Mouse (Mus musculus) heart, adult 2 months (tissue): ENCODE measurements around the gene Hspb3. TPM values are rescaled to one million over a fixed set of nuclear protein-coding genes. Genes with fewer than 3 reads are reported as not detected.

Source experiments
- DNase-seq, 2 experiments: peaks; one replicate each; pipeline ENCODE4 v3.0.0; 2021
- H3K27ac ChIP-seq: fragments of 200-600 bp; 2 replicates; pipeline ENCODE4 v1.8.1; 2022
- H3K27me3 ChIP-seq: fragments of 200-500 bp; 2 replicates; pipeline ENCODE4 v1.6.1; 2012; ENCODE audit warnings: mild to moderate bottlenecking, low read length, inconsistent platforms, mixed read lengths; ENCODE audit not compliant: control insufficient read depth, insufficient read depth
- H3K36me3 ChIP-seq: fragments of 200-500 bp; 2 replicates; pipeline ENCODE4 v1.6.1; 2012; ENCODE audit warnings: low read length, inconsistent platforms; ENCODE audit not compliant: control insufficient read depth, insufficient read depth
- H3K4me1 ChIP-seq: fragments of 200-500 bp; 2 replicates; pipeline ENCODE4 v1.6.1; 2011; ENCODE audit warnings: low read length; ENCODE audit not compliant: control insufficient read depth, insufficient read depth
- H3K4me3 ChIP-seq: fragments of 200-600 bp; 2 replicates; pipeline ENCODE4 v1.8.1; 2022
- H3K79me2 ChIP-seq: fragments of 200-500 bp; replicated peaks from 2 replicates; pipeline ENCODE4 v1.6.1; 2012; ENCODE audit warnings: mild to moderate bottlenecking, inconsistent platforms, low read length, moderate library complexity, mixed read lengths; ENCODE audit not compliant: control insufficient read depth, insufficient read depth
- H3K9ac ChIP-seq: fragments of 200-500 bp; 2 replicates; pipeline ENCODE4 v1.6.1; 2012; ENCODE audit warnings: low read depth, mild to moderate bottlenecking, control low read depth, inconsistent platforms, low read length, mixed read lengths
- CTCF ChIP-seq: fragments of 200-600 bp; IDR thresholded peaks from 2 replicates; pipeline ENCODE4 v1.8.1; 2022; ENCODE audit warnings: antibody characterized with exemption, mild to moderate bottlenecking, moderate library complexity
- EP300 ChIP-seq: fragments of 200-500 bp; IDR thresholded peaks from 2 replicates; pipeline ENCODE4 v1.6.1; 2011; ENCODE audit warnings: low read depth, low read length, control low read depth; ENCODE audit not compliant: insufficient read depth
- POLR2A ChIP-seq: fragments of 200-500 bp; IDR thresholded peaks from 2 replicates; pipeline ENCODE4 v1.6.1; 2011; ENCODE audit warnings: mild to moderate bottlenecking, low read depth, low read length, control low read depth; ENCODE audit not compliant: insufficient read depth
- WGBS: fragments of 180-500 bp; shearing (Covaris S2); methylation state at CpG from one replicate; pipeline ENCODE4 v1.1.7; 2018; 5-methylcytosine and 5-hydroxymethylcytosine counted together
- intact Hi-C: fragments of 180-260 bp; cut with DNase I; formaldehyde crosslinking; loops from one replicate; pipeline ENCODE4 v1.15.1; 2025
- polyA plus RNA-seq: library from polyadenylated mRNA; depleted of rRNA; stranded (reverse); fragments of >200 nt; gene quantifications from 2 replicates; pipeline ENCODE4 v1.2.3, GENCODE M21; 2012; rRNA removed
- total RNA-seq, 2 experiments: library from RNA; stranded (reverse); gene quantifications; 2 replicates each; pipeline ENCODE4 v1.2.3; 2021

The Hspb3 gene
- total and polyA plus RNA-seq, 3 experiments, result 14.2 to 19.6 (median 17.6) TPM

DNA sequence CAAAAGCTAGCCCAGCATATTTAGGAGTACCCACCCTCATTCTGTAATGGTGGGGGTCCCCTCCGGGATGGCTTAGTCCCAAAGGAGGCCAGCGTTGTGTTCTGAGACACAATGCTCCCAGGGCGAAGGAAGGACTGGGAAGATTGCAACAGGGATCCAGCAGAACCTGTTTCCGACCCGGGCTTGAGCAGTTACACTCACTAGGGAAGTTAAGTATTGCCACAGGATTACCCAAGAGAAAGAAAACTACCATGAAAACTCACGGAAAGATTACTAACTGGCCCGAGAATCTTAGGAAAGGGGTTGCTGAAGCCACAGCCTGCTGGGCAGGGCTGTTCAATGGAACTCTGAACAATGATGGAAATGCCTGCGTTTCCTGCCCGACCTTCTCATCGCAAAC is 49.6 kb downstream of the Hspb3 start:
- intact Hi-C loops, result loop anchor here (10.0 kb wide), 1 partner anchor 569 kb away; the partner anchor contains the start of gene Gpx8
- H3K4me1 ChIP-seq, result peaks cover 29% of the 10 kb centered on the region
- no peaks in the 10 kb centered on the region for H3K27me3 ChIP-seq
- 22% methylated on average over 10 of the region's 10 CpGs for WGBS
- DNase-seq, result no peak
- peaks cover 17% of the 10 kb centered on the region for H3K79me2 ChIP-seq
- H3K27ac ChIP-seq, result peak overlapping the region; percentile 95
- H3K9ac ChIP-seq, result peak overlapping the region; percentile 57
- peak overlapping the region; percentile 92 for H3K4me3 ChIP-seq
- H3K36me3 ChIP-seq, result peaks cover 12% of the 10 kb centered on the region
- TF ChIP-seq EP300, result no peak
- TF ChIP-seq CTCF, result no peak
- no peak for TF ChIP-seq POLR2A

DNA sequence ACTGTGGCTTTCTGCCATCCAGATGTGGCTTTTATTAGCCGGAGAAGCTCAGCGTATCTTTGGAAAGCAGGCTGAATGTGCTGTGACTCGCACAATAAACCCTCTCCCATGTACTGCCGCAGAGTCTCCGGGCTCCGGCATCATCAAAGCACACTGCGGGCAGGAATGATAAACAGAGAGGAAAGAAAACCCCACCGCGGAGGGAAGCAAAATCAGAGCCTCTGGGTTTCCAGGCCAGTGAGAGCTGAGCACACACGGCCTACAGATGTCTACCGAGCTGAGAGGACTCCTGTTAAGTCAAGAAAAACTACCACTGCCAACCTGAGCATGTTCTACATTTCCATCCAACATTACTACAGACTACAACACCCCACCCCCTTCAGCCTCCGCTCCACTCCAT is 50.1 kb downstream of the Hspb3 start:
- intact Hi-C loops, result loop anchor here (10.0 kb wide), 1 partner anchor 569 kb away; the partner anchor contains the start of gene Gpx8
- no peak for DNase-seq
- H3K27me3 ChIP-seq, result no peaks in the 10 kb centered on the region
- peaks cover 17% of the 10 kb centered on the region for H3K79me2 ChIP-seq
- 46% methylated on average over 12 of the region's 12 CpGs for WGBS
- H3K4me1 ChIP-seq, result peaks cover 29% of the 10 kb centered on the region
- peak overlapping the region; percentile 61 for H3K9ac ChIP-seq
- TF ChIP-seq EP300, result no peak
- TF ChIP-seq POLR2A, result no peak
- TF ChIP-seq CTCF, result no peak
- peaks cover 12% of the 10 kb centered on the region for H3K36me3 ChIP-seq
- H3K27ac ChIP-seq, result peak overlapping the region; percentile 95
- peak overlapping the region; percentile 92 for H3K4me3 ChIP-seq

Other genes starting within 250 kb of the Hspb3 start
- gene Snx18, start 45.1 kb downstream of the Hspb3 start, total RNA-seq, result 10 to 100 TPM; 18.0 to 20.4 TPM
- 8.3 and 14.8 TPM in 2 replicates for gene Snx18, start 45.1 kb downstream of the Hspb3 start, polyA plus RNA-seq
- 1 to 10 TPM; 9.1 to 9.6 TPM for gene Arl15, start 130.8 kb upstream of the Hspb3 start, total RNA-seq
- 3.2 and 8.1 TPM in 2 replicates for gene Arl15, start 130.8 kb upstream of the Hspb3 start, polyA plus RNA-seq